Mouse (Mus musculus): ENCODE data around the gene Synrg. TPM values are rescaled to one million over a fixed set of nuclear protein-coding genes. Genes with fewer than 3 reads are reported as not detected.

The Synrg gene
- polyA plus RNA-seq, 2 experiments: 3.9 TPM

- Histone ChIP-seq H3K4me2 (ENCODE audit: low read depth) (no peak overlapping the region), H3K4me1 (replicated peaks; ENCODE audit: control insufficient read depth in 2 of 2, insufficient read depth in 2 of 2, low read length in 1 of 2) (no peaks in the 10 kb centered on the region), H3K27me3 (ENCODE audit: control insufficient read depth, insufficient read depth, low read length) (no peaks in the 10 kb centered on the region), H3K9me3 (ENCODE audit: control insufficient read depth, low read length) (no peaks in the 10 kb centered on the region), H3K27ac (no peak overlapping the region), H3K36me3 (replicated peaks; ENCODE audit: control insufficient read depth, insufficient read depth, low read depth) (peaks cover 6% of the 10 kb centered on the region; the same call in 1 of the 2 replicates), H3K4me3 (ENCODE audit: insufficient read depth in 1 of 2, low read depth in 2 of 2, low read length in 2 of 2) (no peak overlapping the region), H3K9ac (replicated peaks) (no peak overlapping the region)
- ATAC-seq (ENCODE audit: insufficient read depth) (no peak), DNase-seq (ENCODE audit: low read depth in 3 of 3, low spot score in 3 of 3) (no peak)
- TF ChIP-seq CTCF (IDR thresholded peaks at IDR 0.05; ENCODE audit: low read depth) (no peak), EP300 (IDR thresholded peaks at IDR 0.05; ENCODE audit: low read depth) (no peak)
- WGBS (ENCODE audit: insufficient replicate concordance): 69% methylated on average over 4 of the region's 4 CpGs
Measured at GRCm38 (mm10) chr11:84079887-84080286, 115.7 kb downstream of the Synrg start.

DNA sequence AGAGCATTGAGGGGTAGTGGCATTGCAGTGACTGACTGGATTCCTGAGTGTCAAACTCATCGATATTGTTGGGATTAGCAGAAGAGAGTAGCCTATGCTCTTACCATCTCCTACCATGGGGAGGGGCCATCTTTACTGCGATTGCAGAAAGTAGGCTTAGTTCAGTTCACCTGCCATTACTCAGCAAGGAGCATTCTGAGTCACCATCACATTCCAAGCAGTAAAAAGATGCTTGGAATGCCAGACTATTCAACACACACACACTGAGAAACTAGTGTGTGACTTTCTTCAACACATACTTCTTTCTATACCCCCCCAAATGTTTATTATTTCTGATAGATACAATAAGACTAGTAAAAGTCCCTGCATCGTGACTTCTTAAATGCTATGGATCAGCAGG, 116.1 kb downstream of the Synrg start:
- ATAC-seq (ENCODE audit: insufficient read depth) (no peak), DNase-seq (ENCODE audit: low read depth in 3 of 3, low spot score in 3 of 3) (no peak)
- WGBS (ENCODE audit: insufficient replicate concordance): 77% methylated on average over 3 of the region's 3 CpGs
- TF ChIP-seq EP300 (IDR thresholded peaks at IDR 0.05; ENCODE audit: low read depth) (no peak), CTCF (IDR thresholded peaks at IDR 0.05; ENCODE audit: low read depth) (no peak)
- H3K9ac ChIP-seq (replicated peaks): no peak overlapping the region
- peaks cover 6% of the 10 kb centered on the region; the same call in 1 of the 2 replicates for H3K36me3 ChIP-seq (replicated peaks; ENCODE audit: control insufficient read depth, insufficient read depth, low read depth)
- no peaks in the 10 kb centered on the region for H3K4me1 ChIP-seq (replicated peaks; ENCODE audit: control insufficient read depth in 2 of 2, insufficient read depth in 2 of 2, low read length in 1 of 2)
- no peak overlapping the region for H3K4me3 ChIP-seq (ENCODE audit: insufficient read depth in 1 of 2, low read depth in 2 of 2, low read length in 2 of 2)
- no peaks in the 10 kb centered on the region for H3K9me3 ChIP-seq (ENCODE audit: control insufficient read depth, low read length)
- H3K27ac ChIP-seq: no peak overlapping the region
- no peak overlapping the region for H3K4me2 ChIP-seq (ENCODE audit: low read depth)
- H3K27me3 ChIP-seq (ENCODE audit: control insufficient read depth, insufficient read depth, low read length): no peaks in the 10 kb centered on the region

GRCm38 (mm10) chr11:84081901-84082300, 117.7 kb downstream of the Synrg start:
- no peak for ATAC-seq (ENCODE audit: insufficient read depth)
- no peaks in the 10 kb centered on the region for H3K27me3 ChIP-seq (ENCODE audit: control insufficient read depth, insufficient read depth, low read length)
- peaks cover 6% of the 10 kb centered on the region; the same call in 1 of the 2 replicates for H3K36me3 ChIP-seq (replicated peaks; ENCODE audit: control insufficient read depth, insufficient read depth, low read depth)
- TF ChIP-seq CTCF (IDR thresholded peaks at IDR 0.05; ENCODE audit: low read depth) (no peak), EP300 (IDR thresholded peaks at IDR 0.05; ENCODE audit: low read depth) (no peak)
- H3K4me1 ChIP-seq (replicated peaks; ENCODE audit: control insufficient read depth in 2 of 2, insufficient read depth in 2 of 2, low read length in 1 of 2): no peaks in the 10 kb centered on the region
- no peaks in the 10 kb centered on the region for H3K9me3 ChIP-seq (ENCODE audit: control insufficient read depth, low read length)
- no peak overlapping the region for H3K27ac ChIP-seq
- H3K9ac ChIP-seq (replicated peaks): no peak overlapping the region
- 83% methylated on average over 5 of the region's 5 CpGs for WGBS (ENCODE audit: insufficient replicate concordance)
- no peak for DNase-seq (ENCODE audit: low read depth in 3 of 3, low spot score in 3 of 3)
- H3K4me3 ChIP-seq (ENCODE audit: insufficient read depth in 1 of 2, low read depth in 2 of 2, low read length in 2 of 2): no peak overlapping the region
- H3K4me2 ChIP-seq (ENCODE audit: low read depth): no peak overlapping the region

DNA sequence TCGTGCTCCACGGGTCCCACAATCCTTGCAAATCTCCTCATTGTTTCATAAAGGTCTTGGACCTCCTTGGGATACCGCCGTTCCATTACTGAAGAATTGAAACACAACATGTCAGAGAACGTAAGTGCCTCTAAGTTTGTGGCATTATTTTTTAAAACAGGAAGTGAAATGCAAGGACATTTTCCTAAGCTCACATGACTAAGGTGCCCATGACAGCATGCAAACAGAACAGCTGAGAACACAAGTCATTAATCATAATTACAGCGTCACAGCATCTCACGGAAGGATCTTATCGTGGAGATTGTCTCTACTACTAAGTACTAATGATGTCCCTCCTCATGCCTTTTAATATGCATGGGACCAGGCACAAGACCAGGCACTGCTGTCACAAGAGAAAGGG, 126.3 kb downstream of the Synrg start:
- no peak overlapping the region for H3K4me2 ChIP-seq (ENCODE audit: low read depth)
- peaks cover 3% of the 10 kb centered on the region for H3K36me3 ChIP-seq (replicated peaks; ENCODE audit: control insufficient read depth, insufficient read depth, low read depth)
- no peak overlapping the region for H3K27ac ChIP-seq
- WGBS (ENCODE audit: insufficient replicate concordance): 80% methylated on average over 8 of the region's 8 CpGs
- no peaks in the 10 kb centered on the region for H3K27me3 ChIP-seq (ENCODE audit: control insufficient read depth, insufficient read depth, low read length)
- no peaks in the 10 kb centered on the region for H3K4me1 ChIP-seq (replicated peaks; ENCODE audit: control insufficient read depth in 2 of 2, insufficient read depth in 2 of 2, low read length in 1 of 2)
- TF ChIP-seq CTCF (IDR thresholded peaks at IDR 0.05; ENCODE audit: low read depth): no peak
- TF ChIP-seq EP300 (IDR thresholded peaks at IDR 0.05; ENCODE audit: low read depth): no peak
- H3K9me3 ChIP-seq (ENCODE audit: control insufficient read depth, low read length): no peaks in the 10 kb centered on the region
- no peak for ATAC-seq (ENCODE audit: insufficient read depth)
- no peak overlapping the region for H3K4me3 ChIP-seq (ENCODE audit: insufficient read depth in 1 of 2, low read depth in 2 of 2, low read length in 2 of 2)
- DNase-seq (ENCODE audit: low read depth in 3 of 3, low spot score in 3 of 3): no peak
- H3K9ac ChIP-seq (replicated peaks): no peak overlapping the region

Other genes with a start within 250 kb of the Synrg start
- gene Wfdc21, start 217.5 kb upstream of the Synrg start, polyA plus RNA-seq (2012; rRNA removed): 4.9 and 6.5 TPM in 2 replicates
- gene Wfdc21, start 217.5 kb upstream of the Synrg start, polyA plus RNA-seq (2014; fragmentation: Nextera tagmentation; extraction: Ambion mirVana): 12.4 and 22.8 TPM in 2 replicates
- 3.6 and 3.8 TPM in 2 replicates for gene Heatr6, start 210.7 kb upstream of the Synrg start, polyA plus RNA-seq (2012; rRNA removed)
- gene Heatr6, start 210.7 kb upstream of the Synrg start, polyA plus RNA-seq (2014; fragmentation: Nextera tagmentation; extraction: Ambion mirVana): 5.6 and 6.0 TPM in 2 replicates
- 1.8 and 2.2 TPM in 2 replicates for gene Hnf1b, start 114.4 kb upstream of the Synrg start, polyA plus RNA-seq (2012; rRNA removed)
- gene Hnf1b, start 114.4 kb upstream of the Synrg start, polyA plus RNA-seq (2014; fragmentation: Nextera tagmentation; extraction: Ambion mirVana): 2.4 and 2.9 TPM in 2 replicates
- gene Ddx52, start 22.4 kb upstream of the Synrg start, polyA plus RNA-seq (2012; rRNA removed): 5.2 and 8.6 TPM in 2 replicates
- 15.6 and 16.6 TPM in 2 replicates for gene Ddx52, start 22.4 kb upstream of the Synrg start, polyA plus RNA-seq (2014; fragmentation: Nextera tagmentation; extraction: Ambion mirVana)
- 0.60 and 0.61 TPM in 2 replicates for gene Dusp14, start 104.8 kb downstream of the Synrg start, polyA plus RNA-seq (2012; rRNA removed)
- 1.1 and 1.2 TPM in 2 replicates for gene Dusp14, start 104.8 kb downstream of the Synrg start, polyA plus RNA-seq (2014; fragmentation: Nextera tagmentation; extraction: Ambion mirVana)
- gene Tada2a, start 165.2 kb downstream of the Synrg start, polyA plus RNA-seq (2012; rRNA removed): 6.8 and 9.6 TPM in 2 replicates
- gene Tada2a, start 165.2 kb downstream of the Synrg start, polyA plus RNA-seq (2014; fragmentation: Nextera tagmentation; extraction: Ambion mirVana): 7.9 and 9.0 TPM in 2 replicates
- gene Acaca, start 165.2 kb downstream of the Synrg start, polyA plus RNA-seq (2012; rRNA removed): 4.0 and 4.7 TPM in 2 replicates
- gene Acaca, start 165.2 kb downstream of the Synrg start, polyA plus RNA-seq (2014; fragmentation: Nextera tagmentation; extraction: Ambion mirVana): 6.6 and 7.0 TPM in 2 replicates
- gene Gm11437, start 203.0 kb downstream of the Synrg start, polyA plus RNA-seq (2012; rRNA removed): not detected in 2 replicates
- not detected in 2 replicates for gene Gm11437, start 203.0 kb downstream of the Synrg start, polyA plus RNA-seq (2014; fragmentation: Nextera tagmentation; extraction: Ambion mirVana)

Measured in liver, embryonic 14.5 days (tissue).